Mouse (Mus musculus) myocyte (in vitro differentiated cells): ENCODE measurements around the gene Ptprh. TPM values are rescaled to one million over a fixed set of nuclear protein-coding genes. Genes with fewer than 3 reads are reported as not detected.

Experiments
- H3K27me3 ChIP-seq: one replicate; pipeline ENCODE4 v1.6.1; 2011; ENCODE audit not compliant: control insufficient read depth, insufficient read depth, insufficient read length
- H3K36me3 ChIP-seq: one replicate; pipeline ENCODE4 v1.6.1; 2011; ENCODE audit not compliant: control insufficient read depth, insufficient read depth
- H3K4me2 ChIP-seq: one replicate; pipeline ENCODE4 v1.6.1; 2011; ENCODE audit warnings: low read depth, control low read depth
- H3K4me3 ChIP-seq: one replicate; pipeline ENCODE4 v1.5.1; 2011; ENCODE audit warnings: mild to moderate bottlenecking, control low read depth, moderate library complexity
- H3K79me2 ChIP-seq: one replicate; pipeline ENCODE4 v1.6.1; 2011; ENCODE audit not compliant: control insufficient read depth, insufficient read depth
- H3ac ChIP-seq: one replicate; pipeline ENCODE4 v1.6.1; 2011; ENCODE audit not compliant: control insufficient read depth, insufficient read length
- CEBPB ChIP-seq: IDR thresholded peaks from 2 replicates; pipeline ENCODE4 v1.6.1; 2011; ENCODE audit warnings: mild to moderate bottlenecking, moderate library complexity; ENCODE audit not compliant: poor library complexity, insufficient read depth, severe bottlenecking
- E2F4 ChIP-seq: IDR thresholded peaks from one replicate; pipeline ENCODE4 v1.6.1; 2011; ENCODE audit warnings: mild to moderate bottlenecking, control low read depth, moderate library complexity; ENCODE audit not compliant: insufficient read depth
- MAX ChIP-seq: IDR thresholded peaks from one replicate; pipeline ENCODE4 v1.6.1; 2011; ENCODE audit warnings: low read depth, mild to moderate bottlenecking, control low read depth
- MYOD1 ChIP-seq, 3 experiments: IDR thresholded peaks; one replicate each; pipeline ENCODE4 v1.6.1; 2011; ENCODE audit warnings: control low read depth in 2 of 3, low read depth in 2 of 3, mild to moderate bottlenecking in 2 of 3, moderate library complexity in 1 of 3; ENCODE audit not compliant: insufficient read length in 2 of 3, control insufficient read depth in 1 of 3
- MYOG ChIP-seq, 3 experiments: IDR thresholded peaks; one replicate each; pipeline ENCODE4 v1.6.1; 2011; ENCODE audit warnings: control low read depth in 2 of 3, low read depth in 2 of 3, mild to moderate bottlenecking in 2 of 3; ENCODE audit not compliant: insufficient read length in 2 of 3, control insufficient read depth in 1 of 3, insufficient read depth in 1 of 3
- POLR2A ChIP-seq: IDR thresholded peaks from one replicate; pipeline ENCODE4 v1.6.1; 2011; ENCODE audit warnings: low read depth, mild to moderate bottlenecking, control low read depth, moderate library complexity; ENCODE audit not compliant: insufficient read length
- POLR2AphosphoS2 ChIP-seq: IDR thresholded peaks from one replicate; pipeline ENCODE4 v1.6.1; 2011; ENCODE audit warnings: low read depth, control low read depth; ENCODE audit not compliant: insufficient read length
- REST ChIP-seq: IDR thresholded peaks from one replicate; pipeline ENCODE4 v1.6.1; 2011; ENCODE audit warnings: mild to moderate bottlenecking, control low read depth, moderate library complexity; ENCODE audit not compliant: insufficient read depth, insufficient read length
- SRF ChIP-seq: IDR thresholded peaks from one replicate; pipeline ENCODE4 v1.6.1; 2011; ENCODE audit warnings: low read depth; ENCODE audit not compliant: control insufficient read depth, insufficient read length
- TCF12 ChIP-seq: IDR thresholded peaks from one replicate; pipeline ENCODE4 v1.6.1; 2011; ENCODE audit warnings: mild to moderate bottlenecking, control low read depth; ENCODE audit not compliant: poor library complexity, insufficient read depth, severe bottlenecking
- TCF3 ChIP-seq: IDR thresholded peaks from one replicate; pipeline ENCODE4 v1.6.1; 2011; ENCODE audit warnings: low read depth, control low read depth; ENCODE audit not compliant: insufficient read length
- USF1 ChIP-seq: IDR thresholded peaks from one replicate; pipeline ENCODE4 v1.6.1; 2011; ENCODE audit warnings: low read depth, mild to moderate bottlenecking, control low read depth, moderate library complexity
- polyA plus RNA-seq: library from polyadenylated mRNA; unstranded; fragments of >200 nt; fragmentation: generic; extraction: Trizol; gene quantifications from one replicate; pipeline ENCODE4 v1.2.1, GENCODE M21; 2012; ENCODE audit warnings: missing spikeins

The Ptprh gene
- polyA plus RNA-seq, 1 experiment = not detected

DNA sequence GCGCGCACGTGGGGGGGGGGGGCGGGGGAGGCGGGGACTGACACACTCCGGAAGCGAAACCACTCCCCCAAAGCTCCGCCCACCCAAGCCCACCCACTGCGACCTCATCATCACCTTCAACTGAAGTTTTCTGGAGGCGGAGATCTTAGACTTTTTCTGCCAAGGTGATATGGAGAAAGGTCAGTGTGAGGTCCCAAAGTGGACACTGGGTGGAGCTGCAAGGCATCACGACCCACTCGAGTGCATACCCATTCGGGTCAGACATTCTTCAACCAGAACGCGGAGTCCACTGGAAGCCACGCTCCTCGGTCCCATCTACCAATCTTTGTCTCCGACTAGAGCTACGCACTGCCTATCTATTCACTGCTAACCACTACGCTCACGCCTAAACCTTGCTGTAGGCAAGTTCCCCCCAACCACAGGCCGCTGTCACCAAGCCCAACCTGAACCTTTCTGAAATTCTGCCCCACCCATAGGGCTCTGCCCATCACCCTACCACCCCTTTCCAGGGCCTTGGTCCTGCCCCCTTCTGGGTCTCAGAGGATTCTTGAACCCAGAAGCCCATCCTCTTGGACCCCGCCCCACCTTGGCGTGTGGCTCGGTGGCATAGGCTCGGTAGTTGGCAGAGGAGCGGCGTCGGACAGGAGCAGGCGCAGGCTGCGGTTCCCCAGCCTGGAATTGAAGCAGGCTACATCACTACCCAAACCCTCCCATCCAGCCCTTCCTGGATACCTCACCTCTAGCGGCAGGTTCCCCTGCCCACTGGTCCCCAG, 82.4 kb downstream of the Ptprh start:
- TF ChIP-seq SRF = no peak
- no peak for TF ChIP-seq CEBPB
- TF ChIP-seq MYOG (IDR thresholded peaks at IDR 0.05; ENCODE audit: control insufficient read depth in 1 of 3, insufficient read depth in 1 of 3, insufficient read length in 2 of 3, low read depth in 2 of 3) = no peak
- TF ChIP-seq POLR2AphosphoS2 = no peak
- no peak for TF ChIP-seq E2F4
- TF ChIP-seq MAX = no peak
- TF ChIP-seq TCF3 = no peak
- TF ChIP-seq TCF12 = no peak
- Histone ChIP-seq H3K4me3 (no peak overlapping the region), H3K27me3 (no peaks in the 10 kb centered on the region), H3K79me2 (no peaks in the 10 kb centered on the region), H3ac (no peak overlapping the region), H3K36me3 (no peaks in the 10 kb centered on the region), H3K4me2 (no peak overlapping the region)

DNA sequence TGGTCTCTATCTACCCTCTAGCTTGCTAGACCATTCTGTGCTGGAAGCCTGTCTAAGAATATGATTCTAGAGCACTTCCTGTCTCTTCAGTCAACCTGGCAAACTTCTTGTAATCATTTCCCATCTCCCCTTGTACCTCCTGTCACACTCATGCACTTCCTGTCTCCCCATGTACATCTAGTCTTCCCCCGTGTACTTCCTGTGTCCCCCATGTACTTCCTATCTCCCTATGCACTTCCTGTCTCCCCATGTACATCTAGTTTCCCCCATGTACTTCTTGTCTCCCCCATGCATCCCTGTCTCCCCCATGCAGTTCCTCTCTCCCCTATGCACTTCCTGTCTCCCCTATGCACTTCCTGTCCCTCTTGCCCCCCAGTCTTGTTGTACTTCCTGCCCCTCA, 85.4 kb downstream of the Ptprh start:
- no peak overlapping the region for H3K4me2 ChIP-seq
- H3K79me2 ChIP-seq = no peaks in the 10 kb centered on the region
- H3ac ChIP-seq = no peak overlapping the region
- no peak overlapping the region for H3K4me3 ChIP-seq
- H3K36me3 ChIP-seq = no peaks in the 10 kb centered on the region
- TF ChIP-seq SRF (no peak), TCF3 (no peak), E2F4 (no peak), MAX (no peak), REST (no peak), CEBPB (no peak), USF1 (no peak), POLR2A (no peak), POLR2AphosphoS2 (no peak), MYOD1 (IDR thresholded peaks at IDR 0.05; ENCODE audit: control insufficient read depth in 1 of 3, insufficient read length in 2 of 3, low read depth in 2 of 3) (no peak), MYOG (IDR thresholded peaks at IDR 0.05; ENCODE audit: control insufficient read depth in 1 of 3, insufficient read depth in 1 of 3, insufficient read length in 2 of 3, low read depth in 2 of 3) (no peak), TCF12 (no peak)
- H3K27me3 ChIP-seq = no peaks in the 10 kb centered on the region

GRCm38 (mm10) chr7:4516332-4517050, 87.3 kb downstream of the Ptprh start, which contains the start of gene Tnnt1:
Tnnt1 (minus strand) TSS chr7:4516382.
- Histone ChIP-seq H3K36me3 (peaks cover 3% of the 10 kb centered on the region), H3K79me2 (no peaks in the 10 kb centered on the region), H3K4me2 (peak within 1 kb of the TSS; percentile 66), H3ac (no peak within 1 kb of the TSS), H3K4me3 (peak within 1 kb of the TSS; percentile 36), H3K27me3 (no peaks in the 10 kb centered on the region)
- TF ChIP-seq TCF3 = peak; percentile 72
- peak; percentile 92 for TF ChIP-seq TCF12
- peak; percentile 65 to 95 (median 77) for TF ChIP-seq MYOG (IDR thresholded peaks at IDR 0.05; ENCODE audit: control insufficient read depth in 1 of 3, insufficient read depth in 1 of 3, insufficient read length in 2 of 3, low read depth in 2 of 3)
- TF ChIP-seq SRF = no peak
- TF ChIP-seq E2F4 = no peak
- peak; percentile 96 to 99 (median 97) for TF ChIP-seq MYOD1 (IDR thresholded peaks at IDR 0.05; ENCODE audit: control insufficient read depth in 1 of 3, insufficient read length in 2 of 3, low read depth in 2 of 3)

DNA sequence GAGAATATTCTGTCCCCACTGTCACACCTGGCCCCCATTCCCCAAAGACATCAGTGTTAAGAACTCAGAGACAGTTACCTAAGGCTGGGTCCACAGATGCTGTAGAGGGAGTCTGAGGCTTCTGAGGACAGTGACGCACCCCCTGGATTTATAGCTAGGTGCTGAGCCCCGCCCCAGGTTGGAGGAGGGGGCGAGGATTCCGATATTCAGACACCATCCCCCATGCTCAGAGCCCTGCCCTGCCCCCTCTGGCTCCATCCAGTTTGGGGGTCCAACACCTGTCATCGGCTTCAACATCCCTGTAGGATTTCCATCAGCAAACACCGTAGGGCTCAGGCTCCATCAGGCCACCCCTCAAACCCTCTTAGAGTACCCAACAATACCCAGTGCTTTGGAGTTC, 88.0 kb downstream of the Ptprh start:
- Histone ChIP-seq H3K36me3 (peaks cover 3% of the 10 kb centered on the region), H3ac (no peak overlapping the region), H3K27me3 (no peaks in the 10 kb centered on the region), H3K4me3 (peak overlapping the region; percentile 36), H3K4me2 (peak overlapping the region; percentile 63), H3K79me2 (no peaks in the 10 kb centered on the region)
- TF ChIP-seq TCF3 (no peak), POLR2AphosphoS2 (peak; percentile 69), MYOG (IDR thresholded peaks at IDR 0.05; ENCODE audit: control insufficient read depth in 1 of 3, insufficient read depth in 1 of 3, insufficient read length in 2 of 3, low read depth in 2 of 3) (peak in 2 of 3 experiments; percentile 35 to 43), MAX (no peak), MYOD1 (IDR thresholded peaks at IDR 0.05; ENCODE audit: control insufficient read depth in 1 of 3, insufficient read length in 2 of 3, low read depth in 2 of 3) (peak in 2 of 3 experiments; percentile 53 to 56), TCF12 (no peak), E2F4 (no peak), POLR2A (peak; percentile 69), CEBPB (no peak), REST (no peak), USF1 (no peak), SRF (no peak)
